Mouse (Mus musculus): ENCODE measurements at regions not wholly inside any gene's neighbourhood (a gene's known extent, or its start where the extent isn't known, plus 50 kb on each side); places are given as distances from the start of the nearest gene placed in this dataset.
"Not testable (repeated sequence)": the region's sequence is repeated elsewhere in the genome, so short reads cannot be mapped to it uniquely, and the experiment has no call there.

- ATAC-seq (replicated peaks; ENCODE audit: poor library complexity, severe bottlenecking): no peak
These were observed 172.5 kb downstream of the Msrb3 start for GRCm38 (mm10) chr10:120726369-120726768.

- no peak for ATAC-seq (replicated peaks; ENCODE audit: poor library complexity, severe bottlenecking)
These were observed 176.9 kb downstream of the Msrb3 start for GRCm38 (mm10) chr10:120721956-120722532.

- ATAC-seq (replicated peaks; ENCODE audit: poor library complexity, severe bottlenecking): no peak
These were observed 177.9 kb downstream of the Msrb3 start for GRCm38 (mm10) chr10:120720981-120721380.

GRCm38 (mm10) chr10:120720061-120720460 is 178.8 kb downstream of the Msrb3 start:
- ATAC-seq (replicated peaks; ENCODE audit: poor library complexity, severe bottlenecking): no peak

GRCm38 (mm10) chr10:120717159-120717567 is 181.7 kb downstream of the Msrb3 start:
- ATAC-seq (replicated peaks; ENCODE audit: poor library complexity, severe bottlenecking): no peak

- peak; percentile 48 for ATAC-seq (replicated peaks; ENCODE audit: poor library complexity, severe bottlenecking)
These were observed 182.5 kb downstream of the Msrb3 start for GRCm38 (mm10) chr10:120716391-120716790.

GRCm38 (mm10) chr10:120707771-120708750 is 190.8 kb downstream of the Msrb3 start:
- peak; percentile 93 for ATAC-seq (replicated peaks; ENCODE audit: poor library complexity, severe bottlenecking)

- ATAC-seq (replicated peaks; ENCODE audit: poor library complexity, severe bottlenecking): no peak
These were observed 192.1 kb downstream of the Msrb3 start for GRCm38 (mm10) chr10:120706684-120707290.

GRCm38 (mm10) chr10:120701833-120702232 is 197.1 kb downstream of the Msrb3 start:
- ATAC-seq (replicated peaks; ENCODE audit: poor library complexity, severe bottlenecking): peak; percentile 88

GRCm38 (mm10) chr10:120697275-120697856 is 201.5 kb downstream of the Msrb3 start:
- no peak for ATAC-seq (replicated peaks; ENCODE audit: poor library complexity, severe bottlenecking)

- no peak for ATAC-seq (replicated peaks; ENCODE audit: poor library complexity, severe bottlenecking)
These were observed 202.4 kb downstream of the Msrb3 start for GRCm38 (mm10) chr10:120696481-120696880.

- ATAC-seq (replicated peaks; ENCODE audit: poor library complexity, severe bottlenecking): peak; percentile 61
These were observed 204.4 kb downstream of the Msrb3 start for GRCm38 (mm10) chr10:120694472-120694871.

- no peak for ATAC-seq (replicated peaks; ENCODE audit: poor library complexity, severe bottlenecking)
These were observed 207.4 kb downstream of the Msrb3 start for GRCm38 (mm10) chr10:120691451-120691850.

- ATAC-seq (replicated peaks; ENCODE audit: poor library complexity, severe bottlenecking): peak; percentile 95
These were observed 209.9 kb upstream of the Hmga2 start for GRCm38 (mm10) chr10:120686123-120686522.

GRCm38 (mm10) chr10:120682021-120682420 is 205.8 kb upstream of the Hmga2 start:
- ATAC-seq (replicated peaks; ENCODE audit: poor library complexity, severe bottlenecking): no peak

GRCm38 (mm10) chr10:120679982-120680381 is 203.7 kb upstream of the Hmga2 start:
- ATAC-seq (replicated peaks; ENCODE audit: poor library complexity, severe bottlenecking): no peak

GRCm38 (mm10) chr10:120678277-120678676 is 202.0 kb upstream of the Hmga2 start:
- no peak for ATAC-seq (replicated peaks; ENCODE audit: poor library complexity, severe bottlenecking)

GRCm38 (mm10) chr10:120675369-120675768 is 199.1 kb upstream of the Hmga2 start:
- no peak for ATAC-seq (replicated peaks; ENCODE audit: poor library complexity, severe bottlenecking)

- peak; percentile 91 for ATAC-seq (replicated peaks; ENCODE audit: poor library complexity, severe bottlenecking)
These were observed 198.2 kb upstream of the Hmga2 start for GRCm38 (mm10) chr10:120674321-120675045.

GRCm38 (mm10) chr10:120667678-120668031 is 191.4 kb upstream of the Hmga2 start:
- ATAC-seq (replicated peaks; ENCODE audit: poor library complexity, severe bottlenecking): not testable (repeated sequence)

Data from granulocyte monocyte progenitor cell, adult 5-6 weeks (primary cell).